Mouse (Mus musculus): ENCODE measurements around the gene Bmp8a.
"Not testable (repeated sequence)": the region's sequence is repeated elsewhere in the genome, so short reads cannot be mapped to it uniquely, and the experiment has no call there.

Gene Bmp8a

DNA sequence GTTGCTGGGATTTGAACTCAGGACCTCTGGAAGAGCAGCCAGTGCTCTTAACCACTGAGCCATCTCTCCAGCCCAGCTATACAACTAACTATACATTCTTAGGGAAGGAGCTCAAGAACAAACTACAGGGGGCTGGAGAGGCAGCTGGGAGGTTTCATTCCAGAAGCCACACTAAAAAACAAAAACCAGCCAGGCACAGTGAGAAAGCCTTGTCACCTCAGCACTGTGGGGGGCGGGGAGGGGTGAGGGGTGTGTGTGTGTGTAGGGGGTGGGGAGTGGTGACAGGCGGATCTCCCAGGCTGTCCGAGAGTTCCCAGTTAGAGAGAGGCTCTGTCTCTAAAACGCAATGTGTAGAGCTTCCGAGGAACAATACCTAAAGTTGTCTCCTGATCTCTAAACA, 11.7 kb downstream of the Bmp8a start:
- DNase-seq (ENCODE audit: low spot score): no peak

DNA sequence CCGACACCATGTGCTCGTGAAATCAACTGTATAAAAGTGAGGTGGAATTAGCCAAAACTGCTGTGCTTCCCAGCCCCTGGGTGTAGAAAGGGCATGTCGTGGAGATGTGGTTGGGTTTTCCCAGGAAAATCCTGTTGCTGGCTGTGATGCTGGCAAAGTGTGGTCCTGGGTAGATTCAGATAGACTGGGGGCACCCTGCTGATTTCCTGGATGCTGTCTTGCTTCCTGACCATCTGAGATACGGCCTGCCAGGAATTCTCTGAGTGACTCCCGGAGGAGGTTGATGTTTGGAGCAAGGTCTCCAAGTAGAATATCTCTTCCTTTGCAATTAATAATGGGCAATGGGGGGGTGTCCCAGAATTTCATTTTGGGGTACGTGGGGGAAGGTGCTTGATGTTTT, 14.1 kb downstream of the Bmp8a start:
- DNase-seq (ENCODE audit: low spot score): no peak

DNA sequence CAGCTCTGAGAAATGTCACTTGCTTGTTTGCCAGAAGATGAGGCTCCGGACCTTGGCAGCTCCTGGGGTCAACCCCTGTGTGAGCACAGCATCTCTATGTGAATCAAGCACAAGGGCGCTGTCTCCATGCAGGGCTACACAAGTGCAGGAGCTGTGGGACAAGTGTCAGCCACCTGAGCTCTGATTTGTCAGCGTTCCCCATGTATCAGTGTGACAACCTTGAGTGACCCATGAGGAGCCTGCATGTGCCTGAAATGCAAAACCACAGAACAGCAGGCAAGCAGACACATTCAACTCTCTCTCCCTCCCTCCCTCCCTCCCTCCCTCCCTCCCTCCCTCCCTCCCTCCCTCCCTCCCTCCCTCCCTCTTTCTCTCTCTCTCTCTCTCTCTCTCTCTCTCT, 15.4 kb downstream of the Bmp8a start:
- no peak for DNase-seq (ENCODE audit: low spot score)

DNA sequence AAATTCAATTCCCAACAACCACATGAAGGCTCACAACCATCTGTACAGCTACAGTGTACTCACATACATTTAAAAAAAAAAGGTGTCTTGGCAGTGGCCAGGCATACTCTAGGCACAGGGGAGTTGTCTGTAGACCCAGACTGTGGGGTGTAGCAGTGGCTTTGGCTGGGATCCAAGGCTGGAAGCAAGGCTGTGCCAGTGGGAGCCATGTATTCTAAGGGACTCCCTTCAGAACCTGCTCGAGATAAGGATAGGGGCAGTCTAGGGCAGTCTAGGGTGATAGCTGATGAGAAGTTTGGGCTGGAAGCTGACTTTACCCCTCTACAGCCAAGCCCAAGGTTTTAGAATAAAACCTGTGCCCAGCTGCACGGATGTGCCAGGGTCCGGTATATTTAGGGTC, 17.0 kb downstream of the Bmp8a start:
- DNase-seq (ENCODE audit: low spot score): no peak

DNA sequence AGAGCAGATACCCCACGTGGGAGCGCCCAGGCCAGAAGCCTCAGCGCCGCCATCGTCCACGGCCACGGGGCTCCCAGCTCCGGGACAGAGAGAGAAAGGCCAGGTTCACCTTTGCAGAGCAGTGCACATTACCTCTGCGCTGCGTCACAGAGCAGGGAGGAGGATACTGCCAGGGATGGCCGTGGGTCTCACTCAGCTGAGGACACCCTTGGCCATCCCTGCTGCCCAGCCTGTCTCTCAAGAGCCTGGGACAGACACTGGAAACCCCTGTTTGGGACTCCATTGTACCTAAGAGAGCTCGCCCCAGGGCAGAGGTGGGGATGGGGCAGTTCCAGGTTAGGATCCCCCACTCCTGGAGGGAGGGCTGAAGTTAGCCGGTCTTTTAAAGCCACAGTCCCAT, 19.5 kb downstream of the Bmp8a start, which contains the start of gene Oxct2a:
Oxct2a (minus strand) TSS at position 101 of the 400 bp plus-strand sequence.
- DNase-seq (ENCODE audit: low spot score): no peak

DNA sequence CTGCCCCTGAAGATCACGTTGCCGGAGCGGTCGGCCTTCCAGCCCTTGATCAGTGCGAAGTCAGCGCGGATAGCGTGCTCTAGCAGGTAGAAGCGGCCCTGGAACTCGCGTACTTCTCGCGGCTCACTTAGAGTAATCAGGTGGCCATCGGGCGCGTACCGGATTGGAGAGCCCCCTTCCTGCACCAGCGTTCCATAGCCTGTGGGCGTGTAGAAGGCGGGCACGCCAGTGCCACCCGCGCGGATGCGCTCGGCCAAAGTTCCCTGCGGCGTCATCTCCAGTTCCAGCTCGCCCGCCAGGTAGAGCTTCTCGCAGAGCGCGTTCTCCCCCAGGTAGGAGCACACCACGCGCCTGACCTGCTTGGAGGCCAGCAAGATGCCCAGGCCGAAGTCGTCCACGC, 20.1 kb downstream of the Bmp8a start:
- DNase-seq (ENCODE audit: low spot score): not testable (repeated sequence)

DNA sequence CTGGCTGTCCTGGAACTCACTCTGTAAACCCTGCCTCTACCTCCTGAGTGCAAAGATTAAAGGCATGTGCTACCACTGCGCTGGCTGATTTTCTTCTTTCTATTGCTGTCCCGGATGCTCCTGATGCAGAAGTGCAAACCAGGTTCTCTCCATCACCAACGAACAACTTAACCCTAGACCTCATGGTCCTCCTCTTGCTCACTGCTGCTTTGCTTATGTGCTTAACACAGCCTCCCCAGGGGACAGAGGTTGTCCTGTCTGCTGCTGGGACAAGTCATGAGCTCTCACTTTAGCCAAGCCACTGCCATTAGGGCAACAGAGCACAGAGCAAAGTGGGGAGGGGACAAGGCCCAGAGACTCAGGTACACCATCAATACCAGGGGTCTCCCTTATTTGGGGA, 28.6 kb downstream of the Bmp8a start:
- no peak for DNase-seq (ENCODE audit: low spot score)

DNA sequence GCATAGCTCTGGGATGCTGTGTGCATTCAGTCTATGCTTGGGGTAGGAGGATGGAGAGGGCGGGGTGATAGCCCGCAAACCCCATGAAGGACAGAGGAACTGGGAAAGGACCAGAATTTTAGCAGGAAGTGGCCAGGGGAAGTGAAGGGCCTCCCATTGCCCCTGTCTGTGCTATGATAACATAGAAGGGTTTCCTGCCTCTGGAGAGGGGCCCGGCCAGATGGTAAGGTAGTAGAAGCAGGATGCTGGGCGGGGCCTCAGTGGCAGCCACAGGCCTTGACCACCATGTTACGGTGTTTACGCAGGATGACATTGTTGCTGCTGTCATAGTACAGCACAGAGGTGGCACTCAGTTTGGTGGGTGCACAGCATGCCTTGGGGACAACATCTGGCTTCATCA, 30.0 kb downstream of the Bmp8a start:
- no peak for DNase-seq (ENCODE audit: low spot score)

DNA sequence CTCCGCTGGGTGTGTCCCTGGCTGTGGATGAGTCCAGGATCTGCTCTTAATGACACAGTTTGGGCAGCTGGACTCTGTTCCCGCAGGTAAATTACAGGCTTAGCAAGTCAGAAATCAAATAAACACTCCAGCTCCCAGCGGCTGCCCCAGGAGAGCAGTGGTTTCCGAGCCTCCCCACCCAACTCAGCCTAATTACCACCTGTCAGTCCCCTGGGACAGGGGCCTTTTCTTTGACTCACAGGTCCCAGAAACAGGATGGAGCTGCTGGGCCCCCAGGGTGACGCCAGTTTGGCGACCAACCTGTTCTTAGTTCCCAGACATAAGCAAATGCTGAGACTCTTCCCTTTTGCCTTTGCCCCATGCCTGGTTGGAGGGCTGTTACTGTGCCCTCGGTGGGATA, 31.2 kb downstream of the Bmp8a start:
- DNase-seq (ENCODE audit: low spot score): no peak

DNA sequence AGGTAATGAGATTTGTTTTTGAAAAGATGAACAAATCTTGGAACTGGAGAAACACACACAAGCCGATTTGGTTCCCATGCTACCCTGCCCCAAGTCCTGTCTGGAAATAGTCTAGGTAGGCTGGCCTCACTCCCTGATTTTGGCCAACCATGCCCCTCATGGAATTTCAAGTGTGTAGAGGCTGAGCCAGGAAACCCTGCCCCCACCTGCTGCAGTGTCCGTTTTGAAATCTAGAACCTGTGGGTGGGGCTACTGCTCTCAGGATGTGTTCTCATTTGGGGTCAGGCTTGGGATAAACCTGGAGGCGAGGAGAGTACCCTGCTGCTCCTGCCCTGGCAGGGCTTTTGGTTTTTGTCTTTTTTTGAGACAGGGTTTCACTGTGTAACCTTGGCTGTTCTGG, 34.8 kb downstream of the Bmp8a start:
- no peak for DNase-seq (ENCODE audit: low spot score)

DNA sequence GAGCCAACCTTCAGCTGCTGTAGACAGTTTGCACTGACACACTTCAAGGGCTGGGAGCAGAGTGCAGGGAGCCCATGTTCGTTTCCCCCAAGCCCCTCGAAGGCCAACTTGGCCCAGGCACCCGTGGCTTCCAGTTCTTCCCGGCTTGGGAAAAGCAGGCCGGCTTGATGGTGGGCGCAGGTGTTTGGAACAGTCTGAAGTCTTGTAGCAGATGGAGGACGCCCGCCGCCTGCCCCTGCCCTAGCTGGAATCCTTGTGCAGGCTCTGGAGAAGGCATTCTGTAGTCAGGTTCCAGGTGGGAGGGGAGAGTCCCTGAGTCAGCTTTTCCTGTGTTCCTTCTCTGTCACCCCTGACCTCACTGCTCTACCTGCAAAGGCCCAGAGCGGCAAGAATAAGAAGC, 36.1 kb downstream of the Bmp8a start:
- no peak for DNase-seq (ENCODE audit: low spot score)

DNA sequence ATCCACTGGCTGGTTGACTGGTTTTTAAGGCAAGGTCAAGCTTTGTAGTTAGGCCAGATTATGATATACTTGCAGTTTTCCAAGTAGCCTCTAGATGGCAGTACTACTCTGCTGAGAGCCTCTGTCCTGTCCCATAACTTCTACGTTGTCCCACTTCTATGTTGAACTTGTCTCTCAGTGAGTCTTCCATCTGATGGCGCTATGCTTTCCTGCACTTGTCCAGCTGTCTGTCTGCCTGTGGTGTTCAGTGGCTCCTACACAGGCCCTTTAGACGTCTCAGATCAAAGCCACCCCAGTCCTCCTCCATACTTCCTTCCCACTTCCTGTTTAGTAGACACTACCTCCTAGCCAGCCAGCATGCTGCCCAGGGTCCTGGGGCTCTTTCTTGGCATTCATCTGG, 37.3 kb downstream of the Bmp8a start:
- DNase-seq (ENCODE audit: low spot score): peak; percentile 60

DNA sequence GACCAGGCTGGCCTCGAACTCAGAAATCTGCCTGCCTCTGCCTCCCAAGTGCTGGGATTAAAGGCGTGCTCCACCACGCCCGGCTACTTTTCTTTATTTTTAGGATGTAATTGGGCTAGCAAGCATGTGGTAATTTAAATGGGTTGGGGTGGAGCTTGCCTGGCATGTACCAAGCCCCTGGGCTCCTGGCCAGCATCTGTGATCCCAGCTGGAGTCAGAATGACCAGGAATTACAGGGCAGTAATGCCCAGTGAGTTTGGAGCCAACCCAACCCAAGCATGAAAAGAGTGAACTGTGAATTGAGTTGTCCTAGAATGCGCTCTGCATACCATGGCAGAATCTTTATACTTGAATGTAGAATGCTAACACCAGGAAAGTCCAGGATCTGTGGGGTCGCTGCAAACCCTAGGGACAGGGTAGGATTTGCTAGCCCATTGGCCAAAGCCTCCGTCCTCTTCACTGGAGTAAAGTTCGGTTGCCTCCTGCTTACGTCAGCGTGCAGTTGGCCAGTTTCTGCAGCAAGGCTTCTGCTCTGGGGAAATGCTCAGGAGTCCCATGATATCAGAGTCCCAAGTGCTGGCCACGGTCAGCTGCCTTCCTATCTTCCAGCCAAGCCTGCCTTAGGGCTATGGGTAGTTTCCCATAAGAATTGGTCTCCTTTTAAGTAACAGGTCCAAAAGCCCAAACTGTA, 43.9 kb downstream of the Bmp8a start:
- DNase-seq (ENCODE audit: low spot score): peak; percentile 17

DNA sequence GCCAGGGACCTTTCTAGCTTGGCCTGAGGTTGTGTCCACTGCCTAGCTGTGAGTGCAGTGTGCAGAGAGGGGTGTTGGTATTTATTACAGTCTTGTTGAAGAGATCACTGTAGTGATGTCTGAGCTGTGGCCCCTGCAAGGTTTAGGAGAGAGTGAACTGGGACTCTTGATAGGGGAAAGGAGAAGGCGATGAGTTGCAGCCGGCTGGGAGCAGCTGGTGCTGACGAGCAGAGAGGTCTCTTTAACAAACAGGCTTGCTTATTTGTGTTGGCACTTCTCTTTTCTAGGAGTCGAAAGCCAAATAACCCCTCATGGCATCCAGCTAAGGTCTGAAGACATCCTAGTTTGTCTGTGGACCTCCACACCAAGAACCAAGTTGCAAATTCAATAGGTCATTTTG, 44.8 kb downstream of the Bmp8a start:
- DNase-seq (ENCODE audit: low spot score): no peak

DNA sequence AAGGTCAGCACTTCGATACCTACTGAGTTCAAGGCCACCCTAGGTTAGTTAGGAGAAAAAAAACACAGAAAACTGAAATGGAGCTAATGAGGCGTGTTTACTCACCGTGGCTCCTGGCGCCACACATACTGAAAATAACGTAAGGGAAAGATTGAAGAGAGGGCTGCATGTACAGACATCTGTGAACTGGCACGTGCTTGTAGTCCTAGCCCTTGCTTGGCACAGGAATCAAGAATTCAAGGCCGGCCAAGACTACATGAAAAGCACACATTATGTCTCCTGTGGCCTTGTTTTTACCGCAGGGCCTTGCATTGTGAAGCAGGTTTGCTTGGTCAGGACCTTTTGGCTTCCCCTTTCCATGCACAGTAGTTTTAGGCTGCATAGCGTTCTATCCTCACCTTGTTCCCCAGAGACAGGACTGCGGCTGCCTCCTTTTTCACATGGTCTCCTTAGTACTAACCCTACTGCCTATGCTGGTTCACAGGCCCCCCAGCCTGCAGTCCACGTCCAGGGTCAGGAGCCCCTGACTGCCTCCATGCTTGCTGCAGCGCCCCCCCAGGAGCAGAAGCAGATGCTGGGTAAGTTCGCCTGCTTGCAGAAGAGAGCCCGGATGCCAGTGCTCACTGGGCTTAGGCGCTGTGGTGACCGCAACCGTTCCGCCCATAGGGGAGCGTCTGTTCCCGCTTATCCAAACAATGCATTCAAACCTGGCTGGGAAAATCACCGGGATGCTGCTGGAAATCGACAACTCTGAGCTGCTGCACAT, 45.7 kb downstream of the Bmp8a start:
- no peak for DNase-seq (ENCODE audit: low spot score)

DNA sequence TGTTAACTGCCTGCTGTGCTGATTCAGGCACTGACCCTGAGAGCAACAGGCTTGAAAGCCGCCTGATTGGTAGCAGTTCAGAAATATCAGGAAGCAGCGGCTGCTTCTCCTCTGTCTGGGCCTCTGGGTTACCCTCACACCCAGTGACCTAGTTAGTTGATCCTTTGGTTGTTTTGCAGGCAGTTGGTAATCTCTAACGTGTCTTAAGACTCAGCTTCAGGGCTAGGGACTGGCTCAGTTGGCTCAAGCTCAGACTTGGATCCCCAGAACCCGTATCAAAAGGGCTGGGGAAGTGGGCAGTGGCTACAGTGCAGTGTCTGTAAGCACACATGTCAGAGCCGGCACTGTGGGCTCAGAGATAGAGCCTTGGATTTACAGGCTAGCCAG, 46.9 kb downstream of the Bmp8a start:
- no peak for DNase-seq (ENCODE audit: low spot score)

DNA sequence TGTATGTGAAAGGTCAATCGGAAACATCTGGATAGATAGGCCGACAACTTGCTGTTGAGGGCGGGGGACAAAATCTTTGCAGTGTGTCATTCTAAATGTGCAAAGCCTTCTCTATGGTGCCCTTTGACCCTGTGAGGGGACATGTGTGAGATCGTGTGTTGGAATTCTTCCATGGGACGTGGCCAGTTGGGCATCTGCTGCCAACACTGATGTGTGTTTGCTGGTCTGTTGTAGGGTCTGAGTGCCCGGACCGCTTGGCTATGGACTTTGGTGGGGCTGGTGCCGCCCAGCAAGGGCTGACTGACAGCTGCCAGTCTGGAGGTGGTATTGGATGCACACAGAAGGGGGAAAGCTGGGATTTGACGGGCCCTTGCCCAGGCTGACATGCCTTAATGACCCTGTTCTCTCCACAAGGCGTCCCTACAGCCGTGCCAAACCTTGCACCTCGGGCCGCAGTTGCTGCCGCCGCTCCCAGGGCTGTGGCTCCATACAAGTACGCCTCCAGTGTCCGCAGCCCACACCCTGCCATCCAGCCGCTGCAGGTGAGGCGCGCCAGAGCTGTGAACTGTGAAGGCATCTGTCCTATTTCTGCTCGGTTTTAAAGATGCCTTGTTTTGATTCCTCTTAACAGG, 47.4 kb downstream of the Bmp8a start:
- no peak for DNase-seq (ENCODE audit: low spot score)

DNA sequence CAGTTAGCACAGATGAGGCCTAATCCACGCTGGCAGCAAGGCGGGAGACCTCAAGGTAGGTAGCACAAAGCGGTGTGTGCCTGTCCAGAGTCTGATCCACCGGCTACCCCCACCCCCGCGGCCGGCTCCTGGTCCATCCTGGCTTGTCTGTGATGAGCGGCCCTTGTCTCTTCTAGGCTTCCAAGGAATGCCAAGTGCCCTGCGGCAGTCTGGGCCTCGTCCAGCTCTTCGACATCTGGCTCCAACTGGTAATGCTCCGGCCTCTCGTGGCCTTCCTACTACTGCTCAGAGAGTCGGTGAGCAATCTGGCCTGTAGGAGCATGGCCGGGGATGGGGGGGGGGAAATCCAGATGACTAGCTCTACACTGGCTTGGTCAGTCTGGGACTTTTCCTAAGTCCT, 48.0 kb downstream of the Bmp8a start:
- DNase-seq (ENCODE audit: low spot score): not testable (repeated sequence)

DNA sequence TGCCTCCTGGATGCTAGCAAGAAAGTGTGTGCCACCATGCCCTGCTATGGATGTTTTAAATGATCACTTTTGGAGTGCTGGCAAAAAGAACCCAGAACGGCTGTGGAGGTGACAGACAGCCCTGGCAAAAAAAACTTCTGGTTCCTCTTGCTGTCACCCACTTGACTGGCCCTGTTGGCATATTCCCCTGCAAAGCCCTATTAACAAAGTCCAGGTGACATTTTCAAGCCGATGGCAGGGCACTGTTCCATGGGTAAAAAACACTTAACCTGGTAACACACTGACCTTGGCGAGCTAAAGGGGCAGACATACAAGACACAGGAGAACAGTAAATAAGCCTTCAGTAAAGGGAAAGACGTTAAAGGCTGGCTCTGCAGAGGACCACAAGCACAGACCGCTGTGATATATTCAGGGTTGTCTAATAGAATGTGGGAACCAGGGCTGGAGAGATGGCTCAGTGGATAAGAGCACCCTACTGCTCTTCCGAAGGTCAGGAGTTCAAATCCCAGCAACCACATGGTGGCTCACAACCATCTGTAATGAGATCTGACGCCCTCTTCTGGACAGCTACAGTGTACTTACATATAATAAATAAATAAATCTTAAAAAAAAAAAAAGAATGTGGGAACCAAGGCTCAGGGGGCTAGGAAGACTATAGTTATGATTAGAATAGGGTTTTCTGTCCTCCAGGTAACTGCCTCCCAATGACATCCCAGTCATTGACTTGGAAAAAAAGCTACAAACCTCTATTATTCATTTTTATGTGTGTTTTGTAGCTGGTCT, 49.2 kb downstream of the Bmp8a start:
- no peak for DNase-seq (ENCODE audit: low spot score)

DNA sequence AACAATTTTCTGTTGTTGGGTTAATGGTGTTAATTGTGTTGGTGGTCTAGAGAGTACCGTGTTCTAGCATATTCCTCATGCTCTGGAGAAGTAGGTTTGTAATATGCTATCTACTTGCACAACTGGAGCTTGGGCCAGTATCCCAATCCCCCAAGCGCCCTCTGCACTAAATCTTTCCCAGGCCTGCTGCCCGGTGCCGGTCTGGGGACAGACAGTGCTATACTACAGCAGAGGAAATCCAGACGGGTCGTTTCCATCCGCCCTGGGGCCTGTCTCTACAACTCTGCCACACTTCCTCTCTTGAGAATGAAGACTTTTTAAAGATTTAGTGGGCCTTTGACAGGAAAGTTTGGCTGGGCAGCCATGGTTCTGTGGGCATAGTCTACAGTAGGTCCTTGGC, 50.1 kb downstream of the Bmp8a start:
- DNase-seq (ENCODE audit: low spot score): no peak

DNA sequence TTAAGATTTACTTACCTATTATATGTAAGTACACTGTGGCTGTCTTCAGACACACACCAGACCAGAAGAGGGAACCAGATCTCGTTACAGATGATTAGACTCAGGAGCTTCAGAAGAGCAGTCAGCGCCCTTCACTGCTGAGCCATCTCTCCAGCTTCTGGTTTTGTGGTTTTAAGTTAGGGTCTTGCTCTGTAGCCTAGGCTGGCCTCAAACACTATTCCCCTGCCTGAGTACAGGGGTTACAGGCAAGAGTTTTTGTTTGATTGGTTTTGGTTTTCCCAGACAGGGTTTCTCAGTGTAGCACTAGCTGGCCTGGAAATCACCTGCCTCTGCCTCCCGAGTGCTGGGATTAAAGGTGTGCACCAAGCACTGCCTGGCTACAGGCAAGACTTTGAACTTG, 50.7 kb downstream of the Bmp8a start:
- no peak for DNase-seq (ENCODE audit: low spot score)

DNA sequence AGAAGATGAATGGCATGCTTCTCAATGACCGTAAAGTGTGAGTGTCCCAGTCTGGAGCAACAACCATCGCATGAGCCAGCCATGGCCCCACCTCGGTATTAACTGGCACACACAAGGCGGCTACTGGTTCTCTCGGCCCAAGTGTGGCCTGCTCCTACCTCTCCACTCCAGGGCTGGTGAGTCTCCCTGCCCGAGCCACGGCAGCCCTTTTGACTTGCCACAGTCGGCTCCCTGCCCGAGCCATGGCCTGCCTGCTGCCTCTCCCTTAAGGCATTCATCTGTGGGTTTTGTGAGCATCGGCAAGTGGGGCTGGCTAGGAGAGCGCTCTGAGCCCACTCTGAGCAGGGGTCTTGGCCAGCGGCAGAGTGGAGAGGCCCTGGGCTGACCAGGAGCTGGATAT, 54.0 kb downstream of the Bmp8a start:
- no peak for DNase-seq (ENCODE audit: low spot score)

DNA sequence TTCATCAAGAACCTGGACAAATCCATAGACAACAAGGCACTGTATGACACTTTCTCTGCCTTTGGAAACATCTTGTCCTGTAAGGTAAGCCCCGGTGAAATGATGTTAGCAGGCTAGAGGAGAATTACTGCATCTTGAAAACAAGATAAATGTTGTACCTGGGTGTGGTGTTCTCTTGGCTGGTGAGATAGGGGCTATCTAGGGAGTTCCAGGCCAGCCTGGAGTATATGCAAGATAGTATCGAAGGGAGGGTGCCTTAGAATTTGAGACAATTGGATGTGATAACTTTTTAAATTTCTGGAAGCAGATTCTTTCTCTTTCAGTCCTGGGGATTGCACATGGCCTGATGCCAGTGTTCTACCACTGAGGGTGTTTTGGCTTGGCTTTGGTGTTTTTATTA, 56.3 kb downstream of the Bmp8a start:
- DNase-seq (ENCODE audit: low spot score): no peak

Data from MN1 (cell line).